Mouse (Mus musculus): ENCODE data around the gene Gprc5d. TPM values are rescaled to one million over a fixed set of nuclear protein-coding genes. Genes with fewer than 3 reads are reported as not detected.
A peak's percentile ranks its signal among the peaks of the same experiment; 100 is the strongest.

Gprc5d gene
- total and polyA plus RNA-seq, 3 experiments = not detected

- Histone ChIP-seq H3K79me2 (replicated peaks; ENCODE audit: control insufficient read depth, extremely low read depth, insufficient read depth, poor library complexity, severe bottlenecking) (no peaks in the 10 kb centered on the region), H3K4me1 (ENCODE audit: control insufficient read depth in 1 of 2, insufficient read depth in 2 of 2) (peaks cover 0 to 3% of the 10 kb centered on the region in 2 experiments; a peak in 2 of 4 replicates), H3K4me2 (ENCODE audit: insufficient read depth, low read depth, poor library complexity, severe bottlenecking) (no peak overlapping the region), H3K27ac (ENCODE audit: insufficient read depth, low read depth) (no peak overlapping the region), H3K36me3 (replicated peaks in 1 of 2; ENCODE audit: control insufficient read depth in 1 of 2, insufficient read depth in 1 of 2, low read length in 1 of 2) (no peaks in the 10 kb centered on the region), H3K4me3 (replicated peaks in 1 of 3; ENCODE audit: low read depth in 2 of 3, low read length in 2 of 3, poor library complexity in 1 of 3) (no peak overlapping the region), H3K27me3 (replicated peaks) (no peaks in the 10 kb centered on the region), H3K9me3 (replicated peaks; ENCODE audit: low read length) (no peaks in the 10 kb centered on the region), H3K9ac (ENCODE audit: insufficient read depth, low read depth) (no peak overlapping the region)
- no peak for DNase-seq (ENCODE audit: extremely low read depth)
- dilution Hi-C loops (cut with MboI; ENCODE audit: extremely low pct_ligation_motif_present, extremely low pct_unique_long_range_greater_than_20kb, low sequenced_read_pairs) (no loop called here), in situ Hi-C loops (cut with MboI; ENCODE audit: low pct_ligation_motif_present, low pct_unique_long_range_greater_than_20kb, low sequenced_read_pairs) (loop anchor here (10.0 kb wide), 2 partner anchors 55 to 285 kb away; no protein-coding TSS in a partner anchor)
- TF ChIP-seq ETS1 (conservative IDR thresholded peaks at IDR 0.05; ENCODE audit: low read depth, low read length) (no peak), CTCF (conservative IDR thresholded peaks at IDR 0.05 in 1 of 2, IDR thresholded peaks at IDR 0.05 in 1 of 2; ENCODE audit: low read depth in 2 of 2, low read length in 2 of 2) (peak in 1 of 2 experiments; percentile 23; a peak in 1 of 4 replicates)
These were observed 28.3 kb downstream of the Gprc5d start for GRCm38 (mm10) chr6:135089786-135090185.

- Histone ChIP-seq H3K27me3 (replicated peaks) (no peaks in the 10 kb centered on the region), H3K9ac (ENCODE audit: insufficient read depth, low read depth) (no peak overlapping the region), H3K4me1 (ENCODE audit: control insufficient read depth in 1 of 2, insufficient read depth in 2 of 2) (peaks cover 0 to 3% of the 10 kb centered on the region in 2 experiments; a peak in 2 of 4 replicates), H3K36me3 (replicated peaks in 1 of 2; ENCODE audit: control insufficient read depth in 1 of 2, insufficient read depth in 1 of 2, low read length in 1 of 2) (no peaks in the 10 kb centered on the region), H3K4me3 (replicated peaks in 1 of 3; ENCODE audit: low read depth in 2 of 3, low read length in 2 of 3, poor library complexity in 1 of 3) (no peak overlapping the region), H3K79me2 (replicated peaks; ENCODE audit: control insufficient read depth, extremely low read depth, insufficient read depth, poor library complexity, severe bottlenecking) (no peaks in the 10 kb centered on the region), H3K9me3 (replicated peaks; ENCODE audit: low read length) (no peaks in the 10 kb centered on the region), H3K4me2 (ENCODE audit: insufficient read depth, low read depth, poor library complexity, severe bottlenecking) (no peak overlapping the region), H3K27ac (ENCODE audit: insufficient read depth, low read depth) (no peak overlapping the region)
- in situ Hi-C loops (cut with MboI; ENCODE audit: low pct_ligation_motif_present, low pct_unique_long_range_greater_than_20kb, low sequenced_read_pairs) = loop anchor here (10.0 kb wide), 1 partner anchor 57 kb away; no protein-coding TSS in a partner anchor
- DNase-seq (ENCODE audit: extremely low read depth) = peak; percentile 71
- dilution Hi-C loops (cut with MboI; ENCODE audit: extremely low pct_ligation_motif_present, extremely low pct_unique_long_range_greater_than_20kb, low sequenced_read_pairs) = no loop called here
- TF ChIP-seq MAFK (IDR thresholded peaks at IDR 0.05; ENCODE audit: insufficient replicate concordance, low read length) (no peak), CTCF (conservative IDR thresholded peaks at IDR 0.05 in 1 of 2, IDR thresholded peaks at IDR 0.05 in 1 of 2; ENCODE audit: low read depth in 2 of 2, low read length in 2 of 2) (peak; percentile 95 to 96), ZC3H11A (IDR thresholded peaks at IDR 0.05; ENCODE audit: low read depth, low read length) (0 out of 2 replicates have a peak, but pooled peaks have one; percentile 19), NELFE (IDR thresholded peaks at IDR 0.05; ENCODE audit: low read depth, low read length) (peak; percentile 23; the same call in 1 of the 2 replicates), IRF4 (IDR thresholded peaks at IDR 0.05; ENCODE audit: low read depth, low read length) (peak; percentile 24; the same call in 1 of the 2 replicates), TBP (conservative IDR thresholded peaks at IDR 0.05; ENCODE audit: low read depth, low read length) (no peak), ELF1 (IDR thresholded peaks at IDR 0.05; ENCODE audit: low read depth, low read length) (no peak), USF1 (IDR thresholded peaks at IDR 0.05; ENCODE audit: low read depth, low read length) (no peak), UBTF (IDR thresholded peaks at IDR 0.05; ENCODE audit: low read depth, low read length) (no peak), SMC3 (IDR thresholded peaks at IDR 0.05; ENCODE audit: low read depth, low read length) (peak; percentile 83), RAD21 (IDR thresholded peaks at IDR 0.05; ENCODE audit: low read depth, low read length) (peak; percentile 94), BHLHE40 (IDR thresholded peaks at IDR 0.05; ENCODE audit: low read depth, low read length) (peak; percentile 65), SIN3A (IDR thresholded peaks at IDR 0.05; ENCODE audit: low read length) (no peak), ZNF384 (IDR thresholded peaks at IDR 0.05; ENCODE audit: low read depth, low read length) (peak; percentile 47; the same call in 1 of the 2 replicates)
These were observed 30.2 kb downstream of the Gprc5d start for GRCm38 (mm10) chr6:135087721-135088451.
